Mouse (Mus musculus) heart, postnatal 25 days (tissue): ENCODE data around the gene Shisa3. TPM values are rescaled to one million over a fixed set of nuclear protein-coding genes. Genes with fewer than 3 reads are reported as not detected.

Experiments used
- DNase-seq: peaks from one replicate; pipeline ENCODE4 v3.0.0; 2022; ENCODE audit warnings: low spot score
- intact Hi-C: fragments of 180-260 bp; cut with DNase I; formaldehyde crosslinking; loops from one replicate; pipeline ENCODE4 v1.15.1; 2025
- microRNA-seq: library from miRNA; unstranded; fragments of <30 nt; microRNA quantifications from one replicate; pipeline ENCODE4 v1.2.0, GENCODE M21; 2022
- total RNA-seq, 2 experiments: library from RNA; stranded (reverse); gene quantifications; 2 replicates each; pipeline ENCODE4 v1.2.3; 2021

Gene Shisa3
- total RNA-seq, 2 experiments from 2014 or later: 0.64 to 1.0 TPM

DNA sequence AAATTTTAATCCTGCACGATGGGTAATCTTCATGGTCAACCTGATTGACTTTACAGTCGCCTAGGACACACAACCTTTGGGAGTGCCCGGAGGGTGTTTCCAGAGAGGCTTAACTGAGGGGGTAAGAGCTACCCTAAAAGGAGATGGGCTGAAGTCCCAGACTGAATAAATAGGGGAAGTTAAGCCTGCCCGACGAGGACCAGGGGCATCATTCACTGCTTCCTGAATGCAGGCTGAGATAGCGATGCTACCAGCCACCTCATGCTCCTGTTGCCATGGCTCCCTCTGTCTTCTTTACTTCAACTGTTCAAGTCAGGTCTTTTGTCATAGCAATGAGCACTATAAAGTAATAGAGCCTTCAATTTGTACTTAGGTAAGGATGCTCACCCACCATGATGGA lies 62.5 kb downstream of the Shisa3 start:
- DNase-seq: no peak
- intact Hi-C loops: no loop called here

DNA sequence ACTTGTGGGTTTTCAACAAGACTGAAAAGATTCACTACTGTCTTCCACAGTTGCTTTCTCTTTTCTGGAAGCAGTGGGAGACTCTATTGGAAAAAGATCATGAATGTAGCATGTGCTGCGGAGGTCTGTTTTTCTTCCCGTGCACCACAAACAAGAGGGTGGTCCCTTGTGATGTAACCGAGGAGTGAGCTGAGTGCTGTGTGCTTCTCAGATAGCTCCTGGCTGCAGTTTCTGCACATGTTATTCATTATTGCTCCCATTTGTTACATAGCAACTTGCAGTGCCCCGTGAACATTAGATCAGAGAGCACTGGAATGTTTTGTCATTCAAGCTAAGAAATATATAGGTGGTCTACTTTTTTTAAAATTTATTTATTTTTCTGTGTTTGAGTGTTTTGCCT lies 65.3 kb downstream of the Shisa3 start:
- intact Hi-C loops: no loop called here

More for the DNA sequence above, 65.3 kb downstream of the Shisa3 start:
- DNase-seq: no peak

Small RNAs within 50 kb of the gene (microRNA-seq; reads per million reads assigned to microRNA genes)
- not detected for gene Gm23617

Other genes with a start within 250 kb of the Shisa3 start
- 1 to 10 TPM; 2.3 TPM for gene Bend4, start 179.6 kb upstream of the Shisa3 start, total RNA-seq
- gene Atp8a1, start 239.6 kb downstream of the Shisa3 start, total RNA-seq: 10 to 100 TPM; 20.1 to 21.2 TPM